Mouse (Mus musculus) left cerebral cortex, adult 11 months (tissue): ENCODE measurements around the gene Ifi207.
"Not testable (repeated sequence)": the region's sequence is repeated elsewhere in the genome, so short reads cannot be mapped to it uniquely, and the experiment has no call there.

ENCODE experiments used
- DNase-seq: peaks from one replicate; pipeline ENCODE4 v3.0.0; 2022; ENCODE audit warnings: low spot score

Ifi207 gene

GRCm38 (mm10) chr1:173741656-173742055 lies at the start of gene Ifi207:
TSS of gene Ifi207 (minus strand) at chr1:173741747.
- DNase-seq, result no peak

- DNase-seq, result not testable (repeated sequence)
Observed at GRCm38 (mm10) chr1:173773457-173773856, 31.9 kb upstream of the Ifi207 start.

- not testable (repeated sequence) for DNase-seq
Observed at GRCm38 (mm10) chr1:173766848-173767617, 25.5 kb upstream of the Ifi207 start, which contains the start of gene Ifi204. TSS of gene Ifi204 (minus strand) at chr1:173766943.

DNA sequence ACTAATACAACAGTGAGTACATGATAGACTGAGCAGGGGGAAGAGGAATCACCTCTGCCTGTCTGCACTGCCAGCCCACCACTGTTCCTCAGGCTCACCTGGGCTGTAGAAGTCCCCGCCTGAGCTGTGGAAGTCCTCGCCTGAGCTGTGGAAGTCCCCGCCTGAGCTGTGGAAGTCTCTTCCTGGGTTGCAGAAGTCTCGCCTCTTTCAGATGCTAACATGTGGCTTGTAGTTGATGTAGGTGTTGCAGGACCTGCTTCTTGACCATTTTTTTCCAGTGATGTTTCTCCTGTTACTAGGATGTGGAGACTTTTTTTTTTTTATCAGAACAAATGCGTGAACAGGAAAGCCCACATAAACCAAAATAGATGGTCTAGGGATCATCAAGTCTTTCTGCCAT lies 18.5 kb upstream of the Ifi207 start:
- DNase-seq, result not testable (repeated sequence)

DNA sequence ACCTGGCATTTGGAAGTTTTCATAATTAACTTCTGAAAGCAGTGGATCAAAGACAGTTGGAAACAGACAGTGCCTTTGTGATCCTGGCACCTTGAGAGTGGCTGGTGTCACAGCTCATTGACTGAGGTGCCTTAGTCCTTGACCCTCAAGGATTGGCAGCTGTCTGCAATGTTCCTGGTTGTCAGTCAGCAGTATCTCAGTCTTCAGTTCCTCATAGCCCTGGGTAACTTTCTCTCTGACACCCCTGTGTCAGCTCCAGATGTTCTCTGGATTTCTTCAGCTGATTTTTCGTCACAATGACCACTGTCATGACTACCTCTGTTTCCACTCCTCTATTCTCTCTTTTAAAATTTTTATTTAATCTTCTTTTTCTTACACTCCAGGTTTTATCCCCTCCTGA lies 715 bp upstream of the Ifi207 start:
- DNase-seq, result no peak

- no peak for DNase-seq
Observed at GRCm38 (mm10) chr1:173740537-173740936, 1.0 kb downstream of the Ifi207 start.

- DNase-seq, result no peak
Observed at GRCm38 (mm10) chr1:173736986-173737385, 4.6 kb downstream of the Ifi207 start.

DNA sequence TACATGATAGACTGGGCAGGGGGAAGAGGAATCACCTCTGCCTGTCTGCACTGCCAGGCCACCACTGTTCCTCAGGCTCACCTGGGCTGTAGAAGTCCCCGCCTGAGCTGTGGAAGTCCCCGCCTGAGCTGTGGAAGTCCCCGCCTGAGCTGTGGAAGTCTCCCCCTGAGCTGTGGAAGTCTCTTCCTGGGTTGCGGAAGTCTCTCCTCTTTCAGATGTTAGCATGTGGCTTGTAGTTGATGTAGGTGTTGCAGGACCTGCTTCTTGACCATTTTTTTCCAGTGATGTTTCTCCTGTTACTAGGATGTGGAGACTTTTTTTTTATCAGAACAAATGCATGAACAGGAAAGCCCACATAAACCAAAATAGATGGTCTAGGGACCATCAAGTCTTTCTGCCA lies 6.5 kb downstream of the Ifi207 start:
- DNase-seq, result not testable (repeated sequence)

DNA sequence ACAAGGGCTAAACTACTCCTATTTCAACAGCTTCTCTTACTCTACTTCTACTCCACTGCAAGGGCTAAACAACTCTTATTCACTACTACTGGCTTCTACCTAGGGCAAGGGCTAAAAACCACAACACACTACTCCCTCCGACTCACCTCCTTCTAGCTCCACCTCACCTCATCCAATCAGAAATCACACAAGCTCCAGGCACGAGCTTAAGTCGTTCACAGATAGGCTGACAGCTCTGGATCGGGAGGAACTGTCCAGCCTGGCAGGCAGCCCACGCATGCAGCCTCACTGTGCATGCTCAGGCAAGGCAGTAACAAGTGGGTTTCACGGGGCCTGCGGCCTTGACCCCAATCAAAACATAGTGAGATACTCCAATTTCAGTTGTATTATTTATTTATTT lies 8.3 kb downstream of the Ifi207 start:
- DNase-seq, result no peak

DNA sequence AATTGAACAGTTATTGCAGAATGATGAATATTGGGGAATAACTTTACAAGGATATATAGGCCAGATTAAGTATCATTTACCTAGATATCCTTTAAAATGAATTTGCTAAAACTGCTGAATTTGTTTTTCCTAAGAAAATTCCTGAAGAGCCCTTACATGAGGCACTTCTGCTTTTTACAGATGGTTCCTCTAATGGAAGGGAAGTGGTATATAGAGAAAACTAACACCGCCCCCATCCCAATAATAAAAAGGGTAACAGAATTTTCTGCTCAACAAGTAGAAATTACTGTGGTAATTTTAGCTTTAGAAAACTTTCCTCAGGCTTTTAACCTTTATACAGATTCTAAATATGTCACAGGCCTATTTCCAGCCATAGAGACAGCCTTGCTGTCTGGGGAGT lies 47.3 kb downstream of the Ifi207 start:
- DNase-seq, result no peak

DNA sequence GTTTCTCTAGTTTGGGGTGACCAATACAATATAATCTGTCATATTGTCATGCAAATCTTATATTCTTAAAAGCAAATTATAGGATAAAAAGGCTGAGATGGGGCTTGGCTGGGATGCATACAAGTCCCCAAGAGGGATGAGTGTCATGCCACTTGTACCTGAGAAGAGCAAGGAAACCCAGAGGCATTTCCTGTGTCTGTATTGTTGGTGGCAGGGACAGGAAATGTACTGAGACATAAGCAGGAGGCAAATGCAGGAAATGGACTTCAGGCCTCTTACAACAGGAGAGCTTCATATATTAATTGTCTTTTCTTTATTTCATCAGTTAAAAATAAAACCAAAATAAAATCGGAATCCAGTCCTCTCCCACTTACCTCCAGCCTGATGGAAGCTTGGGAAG lies 62.9 kb downstream of the Ifi207 start:
- DNase-seq, result not testable (repeated sequence)

GRCm38 (mm10) chr1:173673458-173674097 lies 68.0 kb downstream of the Ifi207 start, which contains the start of gene Ifi208:
TSS of gene Ifi208 (plus strand) at chr1:173673675.
- DNase-seq, result not testable (repeated sequence)
